Mouse (Mus musculus) kidney, embryonic 15.5 days (tissue): ENCODE results near the gene Mcm2. TPM values are rescaled to one million over a fixed set of nuclear protein-coding genes. Genes with fewer than 3 reads are reported as not detected.

Experiments used
- ATAC-seq: fragments of 200-750 bp; cut with Nextera tagmentation; replicated peaks from 2 replicates; pipeline ENCODE4 v1.8.0; 2017; ENCODE audit warnings: moderate TSS enrichment; ENCODE audit not compliant: low FRiP score
- H3K27ac ChIP-seq: fragments of 300-500 bp; sonication (generic); 2 replicates; pipeline ENCODE4 v1.5.1; 2015; ENCODE audit warnings: mild to moderate bottlenecking, inconsistent platforms
- H3K27me3 ChIP-seq: fragments of 300-500 bp; sonication (generic); 2 replicates; pipeline ENCODE4 v1.6.1; 2015; ENCODE audit warnings: inconsistent platforms
- H3K36me3 ChIP-seq: fragments of 300-500 bp; sonication (generic); 2 replicates; pipeline ENCODE4 v1.6.1; 2015; ENCODE audit warnings: inconsistent platforms
- H3K4me1 ChIP-seq: fragments of 300-500 bp; sonication (generic); 2 replicates; pipeline ENCODE4 v1.6.1; 2015; ENCODE audit warnings: inconsistent platforms
- H3K4me2 ChIP-seq: fragments of 300-500 bp; sonication (generic); 2 replicates; pipeline ENCODE4 v1.6.1; 2015; ENCODE audit warnings: moderate library complexity, mild to moderate bottlenecking, inconsistent platforms
- H3K4me3 ChIP-seq: fragments of 300-500 bp; sonication (generic); replicated peaks from 2 replicates; pipeline ENCODE4 v1.5.1; 2015; ENCODE audit warnings: mild to moderate bottlenecking, inconsistent platforms
- H3K9ac ChIP-seq: fragments of 300-500 bp; sonication (generic); 2 replicates; pipeline ENCODE4 v1.6.1; 2015; ENCODE audit warnings: mild to moderate bottlenecking, inconsistent platforms
- H3K9me3 ChIP-seq: fragments of 300-500 bp; sonication (generic); replicated peaks from 2 replicates; pipeline ENCODE4 v1.6.1; 2016; ENCODE audit warnings: inconsistent platforms
- WGBS: fragments of 180-500 bp; shearing (Covaris S2); methylation state at CpG from one replicate; pipeline ENCODE4 v1.1.7; 2015; ENCODE audit warnings: mixed read lengths; 5-methylcytosine and 5-hydroxymethylcytosine counted together
- polyA plus RNA-seq: library from polyadenylated mRNA; unstranded; fragments of >200 nt; fragmentation: Nextera tagmentation; extraction: Ambion mirVana; gene quantifications from 2 replicates; pipeline ENCODE4 v1.2.1, GENCODE M21; 2015

The Mcm2 gene
- polyA plus RNA-seq, 1 experiment from 2014 or later: 158 TPM

- Histone ChIP-seq H3K4me1 (peaks cover 22% of the 10 kb centered on the region), H3K9me3 (no peaks in the 10 kb centered on the region), H3K36me3 (no peaks in the 10 kb centered on the region), H3K27me3 (no peaks in the 10 kb centered on the region), H3K4me3 (no peak overlapping the region), H3K4me2 (no peak overlapping the region), H3K27ac (peak overlapping the region; percentile 78), H3K9ac (no peak overlapping the region)
- 0 out of 2 replicates have a peak, but pooled peaks have one; percentile 5 for ATAC-seq
- 6% methylated on average over 5 of the region's 5 CpGs for WGBS
Observed at GRCm38 (mm10) chr6:88924502-88925275, 26.1 kb upstream of the Mcm2 start.

GRCm38 (mm10) chr6:88918802-88919201 is 20.2 kb upstream of the Mcm2 start:
- WGBS: 85% methylated on average over 8 of the region's 8 CpGs
- Histone ChIP-seq H3K9me3 (no peaks in the 10 kb centered on the region), H3K4me2 (no peak overlapping the region), H3K27ac (no peak overlapping the region), H3K36me3 (no peaks in the 10 kb centered on the region), H3K27me3 (no peaks in the 10 kb centered on the region), H3K4me3 (no peak overlapping the region), H3K9ac (no peak overlapping the region), H3K4me1 (no peaks in the 10 kb centered on the region; the same call in 1 of the 2 replicates)
- no peak for ATAC-seq

- 48% methylated on average over 1 of the region's 1 CpGs for WGBS
- H3K27ac ChIP-seq: no peak overlapping the region
- H3K36me3 ChIP-seq: peaks cover 17% of the 10 kb centered on the region
- H3K4me2 ChIP-seq: no peak overlapping the region
- H3K4me1 ChIP-seq: no peaks in the 10 kb centered on the region
- H3K9me3 ChIP-seq: no peaks in the 10 kb centered on the region
- no peak overlapping the region for H3K9ac ChIP-seq
- H3K27me3 ChIP-seq: no peaks in the 10 kb centered on the region
- no peak for ATAC-seq
- H3K4me3 ChIP-seq: no peak overlapping the region
Observed at GRCm38 (mm10) chr6:88916153-88916552, 17.6 kb upstream of the Mcm2 start.

- no peaks in the 10 kb centered on the region for H3K9me3 ChIP-seq
- H3K27ac ChIP-seq: no peak overlapping the region
- no peaks in the 10 kb centered on the region for H3K4me1 ChIP-seq
- WGBS: 86% methylated on average over 4 of the region's 4 CpGs
- H3K4me2 ChIP-seq: no peak overlapping the region
- H3K4me3 ChIP-seq: no peak overlapping the region
- peak; percentile 74; the same call in 1 of the 2 replicates for ATAC-seq
- peaks cover 23% of the 10 kb centered on the region for H3K36me3 ChIP-seq
- no peaks in the 10 kb centered on the region for H3K27me3 ChIP-seq
- H3K9ac ChIP-seq: no peak overlapping the region
Observed at GRCm38 (mm10) chr6:88915510-88915909, 16.9 kb upstream of the Mcm2 start.

- Histone ChIP-seq H3K27me3 (no peaks in the 10 kb centered on the region), H3K4me1 (no peaks in the 10 kb centered on the region), H3K27ac (no peak overlapping the region), H3K9me3 (no peaks in the 10 kb centered on the region), H3K4me2 (no peak overlapping the region), H3K4me3 (no peak overlapping the region), H3K9ac (no peak overlapping the region), H3K36me3 (peaks cover 30% of the 10 kb centered on the region)
- ATAC-seq: no peak
- WGBS: 60% methylated on average over 5 of the region's 5 CpGs
Observed at GRCm38 (mm10) chr6:88914799-88915198, 16.2 kb upstream of the Mcm2 start.

GRCm38 (mm10) chr6:88913440-88913839 is 14.9 kb upstream of the Mcm2 start:
- H3K27me3 ChIP-seq: no peaks in the 10 kb centered on the region
- H3K36me3 ChIP-seq: peaks cover 43% of the 10 kb centered on the region
- H3K4me1 ChIP-seq: no peaks in the 10 kb centered on the region
- no peak overlapping the region for H3K4me3 ChIP-seq
- no peak overlapping the region for H3K4me2 ChIP-seq
- no peak overlapping the region for H3K27ac ChIP-seq
- H3K9me3 ChIP-seq: no peaks in the 10 kb centered on the region
- H3K9ac ChIP-seq: no peak overlapping the region
- no peak for ATAC-seq

- Histone ChIP-seq H3K9me3 (no peaks in the 10 kb centered on the region), H3K4me3 (no peak overlapping the region), H3K27ac (no peak overlapping the region), H3K4me1 (no peaks in the 10 kb centered on the region), H3K36me3 (peaks cover 47% of the 10 kb centered on the region), H3K9ac (no peak overlapping the region), H3K4me2 (no peak overlapping the region), H3K27me3 (no peaks in the 10 kb centered on the region)
- no peak for ATAC-seq
- WGBS: 89% methylated on average over 4 of the region's 4 CpGs
Observed at GRCm38 (mm10) chr6:88913022-88913421, 14.4 kb upstream of the Mcm2 start.

GRCm38 (mm10) chr6:88909151-88909550 is 10.6 kb upstream of the Mcm2 start:
- 85% methylated on average over 6 of the region's 6 CpGs for WGBS
- no peak overlapping the region for H3K9ac ChIP-seq
- H3K36me3 ChIP-seq: peaks cover 56% of the 10 kb centered on the region
- no peak overlapping the region for H3K27ac ChIP-seq
- no peak overlapping the region for H3K4me3 ChIP-seq
- ATAC-seq: no peak
- H3K4me2 ChIP-seq: no peak overlapping the region
- H3K9me3 ChIP-seq: no peaks in the 10 kb centered on the region
- H3K27me3 ChIP-seq: no peaks in the 10 kb centered on the region
- peaks cover 28% of the 10 kb centered on the region for H3K4me1 ChIP-seq

GRCm38 (mm10) chr6:88906369-88907108 is 8.0 kb upstream of the Mcm2 start:
- Histone ChIP-seq H3K27me3 (no peaks in the 10 kb centered on the region), H3K9ac (no peak overlapping the region), H3K4me2 (peak overlapping the region; percentile 38), H3K36me3 (peaks cover 42% of the 10 kb centered on the region), H3K4me3 (no peak overlapping the region), H3K27ac (0 out of 2 replicates have a peak overlapping the region, but pooled peaks have one; percentile 5), H3K9me3 (no peaks in the 10 kb centered on the region), H3K4me1 (peaks cover 46% of the 10 kb centered on the region)
- no peak for ATAC-seq
- 14% methylated on average over 16 of the region's 16 CpGs for WGBS

GRCm38 (mm10) chr6:88905042-88905441 is 6.5 kb upstream of the Mcm2 start:
- ATAC-seq: no peak
- H3K9ac ChIP-seq: no peak overlapping the region
- no peak overlapping the region for H3K4me2 ChIP-seq
- H3K27ac ChIP-seq: no peak overlapping the region
- H3K4me3 ChIP-seq: no peak overlapping the region
- WGBS: 72% methylated on average over 7 of the region's 7 CpGs
- H3K9me3 ChIP-seq: no peaks in the 10 kb centered on the region
- peaks cover 54% of the 10 kb centered on the region for H3K4me1 ChIP-seq
- H3K27me3 ChIP-seq: no peaks in the 10 kb centered on the region
- H3K36me3 ChIP-seq: peaks cover 29% of the 10 kb centered on the region

- H3K4me2 ChIP-seq: no peak overlapping the region
- no peak overlapping the region; the same call in 1 of the 2 replicates for H3K27ac ChIP-seq
- ATAC-seq: no peak
- WGBS: 79% methylated on average over 4 of the region's 4 CpGs
- H3K4me3 ChIP-seq: no peak overlapping the region
- peaks cover 54% of the 10 kb centered on the region for H3K4me1 ChIP-seq
- H3K9ac ChIP-seq: no peak overlapping the region
- H3K36me3 ChIP-seq: peaks cover 23% of the 10 kb centered on the region
- no peaks in the 10 kb centered on the region for H3K27me3 ChIP-seq
- H3K9me3 ChIP-seq: no peaks in the 10 kb centered on the region
Observed at GRCm38 (mm10) chr6:88904456-88904974, 5.9 kb upstream of the Mcm2 start.

GRCm38 (mm10) chr6:88903708-88904107 is 5.1 kb upstream of the Mcm2 start:
- peak overlapping the region; percentile 89 for H3K4me3 ChIP-seq
- H3K36me3 ChIP-seq: peaks cover 15% of the 10 kb centered on the region
- H3K9me3 ChIP-seq: no peaks in the 10 kb centered on the region
- H3K4me2 ChIP-seq: peak overlapping the region; percentile 90
- WGBS: 73% methylated on average over 5 of the region's 5 CpGs
- H3K4me1 ChIP-seq: peaks cover 60% of the 10 kb centered on the region
- H3K27me3 ChIP-seq: no peaks in the 10 kb centered on the region
- no peak overlapping the region for H3K27ac ChIP-seq
- ATAC-seq: no peak
- H3K9ac ChIP-seq: peak overlapping the region; percentile 89
